Mouse (Mus musculus): ENCODE measurements around the gene Cdk10.

DNA sequence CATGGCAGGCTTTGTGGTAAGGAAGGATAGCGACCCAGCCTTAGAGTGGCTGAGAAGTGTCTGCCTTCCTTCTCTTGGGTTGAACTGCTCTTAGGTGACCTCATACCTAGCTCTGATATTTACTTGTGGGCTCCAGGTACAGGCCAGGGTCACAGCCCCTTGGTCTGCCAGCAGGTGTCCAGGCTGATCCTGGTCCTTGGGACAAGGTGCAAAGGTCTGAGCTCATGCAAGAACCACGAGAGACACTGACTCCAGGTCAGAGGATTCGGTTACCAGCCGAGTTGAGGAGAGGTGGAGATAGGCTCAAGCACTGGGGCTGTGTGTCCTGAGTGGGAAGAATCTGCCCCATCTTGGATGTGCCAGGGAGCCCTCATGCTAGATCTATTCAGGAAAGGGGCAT lies 19.7 kb downstream of the Cdk10 start:
- TF ChIP-seq CTCF (IDR thresholded peaks at IDR 0.05; ENCODE audit: low read depth, low read length) = no peak
- no peak for TF ChIP-seq GATA1 (IDR thresholded peaks at IDR 0.05; ENCODE audit: borderline replicate concordance, low read length)
- no peak for TF ChIP-seq TAL1 (conservative IDR thresholded peaks at IDR 0.05; ENCODE audit: low read depth, low read length)
- TF ChIP-seq GATA2 (IDR thresholded peaks at IDR 0.05; ENCODE audit: borderline replicate concordance, low read depth, low read length) = no peak
